Mouse (Mus musculus): ENCODE measurements at regions not wholly inside any gene's neighbourhood (a gene's known extent, or its start where the extent isn't known, plus 50 kb on each side); places are given as distances from the start of the nearest gene placed in this dataset.
A peak's percentile ranks its signal among the peaks of the same experiment; 100 is the strongest.

DNA sequence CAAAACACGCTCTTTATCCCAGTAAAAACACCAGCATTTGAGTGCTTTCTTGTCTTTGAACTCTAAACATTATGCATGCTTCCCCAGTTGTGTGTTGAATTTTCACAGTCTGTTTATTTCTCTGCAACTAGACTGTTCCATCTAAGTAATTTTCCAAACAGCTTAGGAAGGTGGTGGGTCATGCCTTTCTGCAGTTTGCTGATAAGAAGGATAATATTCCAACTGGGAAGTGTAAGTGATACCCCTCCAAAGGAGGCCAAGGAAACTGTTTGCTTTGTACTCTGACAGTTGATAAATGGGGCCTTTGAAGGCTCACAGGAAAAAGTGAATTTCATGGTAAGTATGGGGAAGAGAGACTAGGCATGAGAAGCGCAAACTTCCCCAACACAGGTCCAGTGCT is 1354.4 kb downstream of the Gsdmc2 start:
- TF ChIP-seq POLR2A (IDR thresholded peaks at IDR 0.05; ENCODE audit: borderline replicate concordance, insufficient read depth, low read length): no peak
- DNase-seq: no peak
- WGBS: 98% methylated on average over 2 of the region's 2 CpGs

DNA sequence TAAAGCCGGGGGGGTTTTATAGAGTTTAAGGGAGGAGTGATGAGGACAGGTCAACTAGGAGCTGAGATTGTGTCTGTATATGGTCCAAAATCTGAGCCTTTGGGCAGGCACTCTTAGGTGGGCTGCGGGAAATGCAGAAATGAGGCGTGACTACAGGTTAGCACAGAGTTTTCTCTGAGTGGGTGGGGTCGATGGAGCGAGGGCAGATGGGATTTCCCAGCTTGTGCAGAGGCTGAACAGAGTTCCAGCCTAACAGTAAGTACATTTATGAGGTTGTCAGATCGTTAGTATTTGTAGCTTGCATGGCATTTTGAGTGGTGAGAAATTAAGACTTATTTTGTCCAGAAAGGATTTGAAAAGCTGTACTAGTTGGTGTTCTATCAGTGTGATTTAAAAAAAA is 1358.4 kb downstream of the Gsdmc2 start:
- TF ChIP-seq POLR2A (IDR thresholded peaks at IDR 0.05; ENCODE audit: borderline replicate concordance, insufficient read depth, low read length) (no peak), CTCF (IDR thresholded peaks at IDR 0.05; ENCODE audit: borderline replicate concordance, insufficient read depth, low read depth, low read length) (no peak)
- Histone ChIP-seq H3K27me3 (ENCODE audit: control insufficient read depth, insufficient read depth, low read length) (no peaks in the 10 kb centered on the region), H3K4me1 (ENCODE audit: control insufficient read depth, insufficient read depth, low read length) (no peaks in the 10 kb centered on the region), H3K27ac (ENCODE audit: insufficient read depth, low read length) (no peak overlapping the region), H3K4me3 (replicated peaks; ENCODE audit: insufficient read depth, low read depth, low read length) (no peak overlapping the region)
- WGBS: 89% methylated on average over 6 of the region's 6 CpGs
- no peak for DNase-seq

More for the DNA sequence above, 1354.4 kb downstream of the Gsdmc2 start:
- Histone ChIP-seq H3K4me1 (ENCODE audit: control insufficient read depth, insufficient read depth, low read length) (no peaks in the 10 kb centered on the region), H3K4me3 (replicated peaks; ENCODE audit: insufficient read depth, low read depth, low read length) (no peak overlapping the region), H3K27me3 (ENCODE audit: control insufficient read depth, insufficient read depth, low read length) (no peaks in the 10 kb centered on the region), H3K27ac (ENCODE audit: insufficient read depth, low read length) (no peak overlapping the region)

- Histone ChIP-seq H3K27ac (ENCODE audit: insufficient read depth, low read length) (no peak overlapping the region), H3K4me3 (replicated peaks; ENCODE audit: insufficient read depth, low read depth, low read length) (no peak overlapping the region), H3K4me1 (ENCODE audit: control insufficient read depth, insufficient read depth, low read length) (no peaks in the 10 kb centered on the region), H3K27me3 (ENCODE audit: control insufficient read depth, insufficient read depth, low read length) (no peaks in the 10 kb centered on the region)
- DNase-seq: no peak
- WGBS: 96% methylated on average over 3 of the region's 3 CpGs
- TF ChIP-seq CTCF (IDR thresholded peaks at IDR 0.05; ENCODE audit: borderline replicate concordance, insufficient read depth, low read depth, low read length): no peak
- no peak for TF ChIP-seq POLR2A (IDR thresholded peaks at IDR 0.05; ENCODE audit: borderline replicate concordance, insufficient read depth, low read length)
Measured at GRCm38 (mm10) chr15:62484350-62484749, 1360.6 kb downstream of the Gsdmc2 start.

GRCm38 (mm10) chr15:62483534-62483933 is 1361.4 kb downstream of the Gsdmc2 start:
- DNase-seq: no peak
- H3K4me1 ChIP-seq (ENCODE audit: control insufficient read depth, insufficient read depth, low read length): no peaks in the 10 kb centered on the region
- 93% methylated on average over 1 of the region's 1 CpGs for WGBS
- no peak overlapping the region for H3K27ac ChIP-seq (ENCODE audit: insufficient read depth, low read length)
- no peaks in the 10 kb centered on the region for H3K27me3 ChIP-seq (ENCODE audit: control insufficient read depth, insufficient read depth, low read length)
- no peak overlapping the region for H3K4me3 ChIP-seq (replicated peaks; ENCODE audit: insufficient read depth, low read depth, low read length)
- TF ChIP-seq CTCF (IDR thresholded peaks at IDR 0.05; ENCODE audit: borderline replicate concordance, insufficient read depth, low read depth, low read length) (no peak), POLR2A (IDR thresholded peaks at IDR 0.05; ENCODE audit: borderline replicate concordance, insufficient read depth, low read length) (no peak)

GRCm38 (mm10) chr15:62482357-62482756 is 1362.6 kb downstream of the Gsdmc2 start:
- Histone ChIP-seq H3K4me3 (replicated peaks; ENCODE audit: insufficient read depth, low read depth, low read length) (no peak overlapping the region), H3K27ac (ENCODE audit: insufficient read depth, low read length) (no peak overlapping the region), H3K27me3 (ENCODE audit: control insufficient read depth, insufficient read depth, low read length) (no peaks in the 10 kb centered on the region), H3K4me1 (ENCODE audit: control insufficient read depth, insufficient read depth, low read length) (no peaks in the 10 kb centered on the region)
- TF ChIP-seq CTCF (IDR thresholded peaks at IDR 0.05; ENCODE audit: borderline replicate concordance, insufficient read depth, low read depth, low read length): no peak
- no peak for TF ChIP-seq POLR2A (IDR thresholded peaks at IDR 0.05; ENCODE audit: borderline replicate concordance, insufficient read depth, low read length)
- WGBS: 94% methylated on average over 7 of the region's 7 CpGs
- DNase-seq: no peak

- H3K27ac ChIP-seq (ENCODE audit: insufficient read depth, low read length): no peak overlapping the region
- no peak overlapping the region for H3K4me3 ChIP-seq (replicated peaks; ENCODE audit: insufficient read depth, low read depth, low read length)
- TF ChIP-seq POLR2A (IDR thresholded peaks at IDR 0.05; ENCODE audit: borderline replicate concordance, insufficient read depth, low read length) (no peak), CTCF (IDR thresholded peaks at IDR 0.05; ENCODE audit: borderline replicate concordance, insufficient read depth, low read depth, low read length) (no peak)
- no peak for DNase-seq
- WGBS: 85% methylated on average over 2 of the region's 2 CpGs
- no peaks in the 10 kb centered on the region for H3K27me3 ChIP-seq (ENCODE audit: control insufficient read depth, insufficient read depth, low read length)
- H3K4me1 ChIP-seq (ENCODE audit: control insufficient read depth, insufficient read depth, low read length): no peaks in the 10 kb centered on the region
Measured at GRCm38 (mm10) chr15:62477779-62478178, 1367.2 kb downstream of the Gsdmc2 start.

GRCm38 (mm10) chr15:62476452-62476851 is 1368.5 kb downstream of the Gsdmc2 start:
- H3K4me3 ChIP-seq (replicated peaks; ENCODE audit: insufficient read depth, low read depth, low read length): no peak overlapping the region
- DNase-seq: no peak
- no peaks in the 10 kb centered on the region for H3K4me1 ChIP-seq (ENCODE audit: control insufficient read depth, insufficient read depth, low read length)
- WGBS: 77% methylated on average over 4 of the region's 4 CpGs
- no peaks in the 10 kb centered on the region for H3K27me3 ChIP-seq (ENCODE audit: control insufficient read depth, insufficient read depth, low read length)
- TF ChIP-seq POLR2A (IDR thresholded peaks at IDR 0.05; ENCODE audit: borderline replicate concordance, insufficient read depth, low read length) (no peak), CTCF (IDR thresholded peaks at IDR 0.05; ENCODE audit: borderline replicate concordance, insufficient read depth, low read depth, low read length) (no peak)
- H3K27ac ChIP-seq (ENCODE audit: insufficient read depth, low read length): 0 out of 2 replicates have a peak overlapping the region, but pooled peaks have one; percentile 47

DNA sequence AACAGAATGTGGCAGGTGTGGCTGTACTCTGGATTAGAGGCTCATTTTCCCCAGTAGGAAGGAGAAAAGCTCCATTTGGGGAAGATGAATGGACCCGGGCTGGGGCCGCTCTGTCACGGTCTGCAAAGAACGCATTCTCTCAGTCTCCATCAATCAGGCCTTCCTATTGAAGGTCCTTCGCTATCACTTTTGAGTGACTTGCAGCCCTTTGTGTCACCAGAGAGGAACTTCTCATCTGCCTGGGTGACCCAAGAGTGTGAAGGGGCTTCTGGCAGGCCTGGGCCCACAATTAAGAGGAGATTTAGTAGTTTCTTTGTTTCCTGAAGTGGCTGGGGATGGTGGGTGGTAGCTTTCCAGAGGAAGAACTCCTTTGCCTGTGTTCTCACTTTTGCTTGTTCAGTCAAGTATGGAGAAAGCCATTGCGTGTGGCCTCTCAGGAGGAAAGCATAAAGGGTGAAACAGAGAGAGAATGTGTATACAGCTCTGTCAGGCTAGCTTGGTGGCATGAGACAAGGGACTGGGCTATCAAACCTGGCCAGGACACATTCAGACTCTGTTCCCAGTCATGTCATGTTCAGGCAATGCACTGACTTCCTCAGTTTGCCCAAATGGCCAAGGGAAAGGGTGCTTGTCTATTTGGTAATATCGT is 1374.2 kb downstream of the Gsdmc2 start:
- no peak overlapping the region for H3K4me3 ChIP-seq (replicated peaks; ENCODE audit: insufficient read depth, low read depth, low read length)
- WGBS: 85% methylated on average over 7 of the region's 7 CpGs

More for the DNA sequence above, 1374.2 kb downstream of the Gsdmc2 start:
- Histone ChIP-seq H3K27me3 (ENCODE audit: control insufficient read depth, insufficient read depth, low read length) (no peaks in the 10 kb centered on the region), H3K27ac (ENCODE audit: insufficient read depth, low read length) (no peak overlapping the region), H3K4me1 (ENCODE audit: control insufficient read depth, insufficient read depth, low read length) (no peaks in the 10 kb centered on the region)
- TF ChIP-seq CTCF (IDR thresholded peaks at IDR 0.05; ENCODE audit: borderline replicate concordance, insufficient read depth, low read depth, low read length): no peak
- no peak for TF ChIP-seq POLR2A (IDR thresholded peaks at IDR 0.05; ENCODE audit: borderline replicate concordance, insufficient read depth, low read length)
- DNase-seq: no peak

Data from cerebellum, adult 2 months (tissue).